Mouse (Mus musculus): ENCODE results near the gene Bex1.

Gene Bex1

GRCm38 (mm10) chrX:136171189-136172117, 43.9 kb downstream of the Bex1 start:
- DNase-seq = peak; percentile 37

GRCm38 (mm10) chrX:136170625-136171024, 44.7 kb downstream of the Bex1 start:
- DNase-seq = no peak

Measured in cerebellum, adult 8-10 months (tissue).